ENCODE assay signal across 8 mouse cellular contexts in the genomic region with DNA sequence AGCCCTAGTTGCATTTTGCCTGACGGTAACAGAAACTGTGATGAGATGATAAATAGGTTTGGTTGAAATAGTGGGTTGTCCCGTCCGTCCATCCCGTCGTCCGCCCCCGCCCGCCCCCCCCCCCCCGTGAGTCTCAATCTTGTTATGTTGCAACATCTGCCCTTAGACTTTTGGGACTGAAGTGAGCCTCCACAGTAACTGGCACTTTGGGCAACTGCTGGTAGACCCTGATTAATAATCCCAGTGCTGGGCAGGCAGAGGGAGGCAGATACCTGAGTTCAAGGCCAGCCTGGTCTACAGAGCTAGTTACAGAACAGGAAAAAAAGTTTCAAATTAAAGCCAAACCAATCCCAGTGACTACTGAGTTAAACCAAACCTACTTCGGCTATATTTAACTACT. TPM values are rescaled to one million over a fixed set of nuclear protein-coding genes. Genes with fewer than 3 reads are reported as not detected.
DNase-seq lines count a peak whose midpoint lies in the region; ATAC-seq and TF ChIP-seq lines count a peak whose summit lies in the region.

No protein-coding gene starts in this region.

- WGBS in kidney, embryonic 15.5 days = 20% methylated on average over 10 of the region's 10 CpGs
- WGBS in intestine, embryonic 14.5 days = 16% methylated on average over 10 of the region's 10 CpGs
- WGBS in midbrain, embryonic 15.5 days = 16% methylated on average over 10 of the region's 10 CpGs

- H3K4me1 ChIP-seq in kidney, embryonic 15.5 days = peaks cover 14% of the 10 kb centered on the region
- H3K4me1 ChIP-seq in cortical plate, adult 2 months (ENCODE audit: control insufficient read depth, insufficient read depth, low read length) = peaks cover 3% of the 10 kb centered on the region; the same call in 1 of the 2 replicates
- H3K4me1 ChIP-seq in intestine, embryonic 14.5 days (replicated peaks; ENCODE audit: control insufficient read depth, insufficient read depth, low read length) = peaks cover 5% of the 10 kb centered on the region; the same call in 1 of the 2 replicates
- H3K4me1 ChIP-seq in midbrain, embryonic 15.5 days = peaks cover 26% of the 10 kb centered on the region

- no peak overlapping the region for H3K27ac ChIP-seq in kidney, embryonic 15.5 days
- no peak overlapping the region for H3K27ac ChIP-seq in cortical plate, adult 2 months (ENCODE audit: insufficient read depth, low read length)
- H3K27ac ChIP-seq in intestine, embryonic 14.5 days (ENCODE audit: low read depth) = no peak overlapping the region
- H3K27ac ChIP-seq in midbrain, embryonic 15.5 days = no peak overlapping the region

- TF ChIP-seq CTCF in cortical plate, adult 2 months (IDR thresholded peaks at IDR 0.05; ENCODE audit: extremely low read depth, insufficient read depth, low read length) = no peak

- peak overlapping the region; percentile 83 for H3K4me2 ChIP-seq in kidney, embryonic 15.5 days
- peak overlapping the region; percentile 52 for H3K4me2 ChIP-seq in intestine, embryonic 14.5 days (ENCODE audit: low read length)
- peak overlapping the region; percentile 92 for H3K4me2 ChIP-seq in midbrain, embryonic 15.5 days

- no peak for ATAC-seq in kidney, embryonic 15.5 days (replicated peaks; ENCODE audit: low FRiP score)
- ATAC-seq in intestine, embryonic 14.5 days (replicated peaks; ENCODE audit: low FRiP score, low TSS enrichment, low read depth) = no peak
- ATAC-seq in midbrain, embryonic 15.5 days (replicated peaks) = no peak

- H3K4me3 ChIP-seq in kidney, embryonic 15.5 days (replicated peaks) = peak overlapping the region; percentile 94
- H3K4me3 ChIP-seq in cortical plate, adult 2 months (ENCODE audit: insufficient read depth, low read length) = peak overlapping the region; percentile 61; the same call in 1 of the 2 replicates
- H3K4me3 ChIP-seq in intestine, embryonic 14.5 days (ENCODE audit: low read depth, low read length) = peak overlapping the region; percentile 91; the same call in 1 of the 2 replicates
- H3K4me3 ChIP-seq in midbrain, embryonic 15.5 days = peak overlapping the region; percentile 97

- DNase-seq in kidney, postnatal 36 days = no peak
- DNase-seq in intestine, embryonic 14.5 days (ENCODE audit: low spot score) = no peak
- no peak for DNase-seq in urinary bladder, adult 18-20 months (ENCODE audit: low spot score in 2 of 2)
- no peak for DNase-seq in layer of hippocampus, adult 11-12 months (ENCODE audit: low spot score)
- no peak for DNase-seq in embryo, embryonic 11 days

- H3K9me3 ChIP-seq in kidney, embryonic 15.5 days (replicated peaks) = no peaks in the 10 kb centered on the region
- H3K9me3 ChIP-seq in intestine, embryonic 14.5 days (ENCODE audit: control insufficient read depth, low read length) = no peaks in the 10 kb centered on the region
- H3K9me3 ChIP-seq in midbrain, embryonic 15.5 days = no peaks in the 10 kb centered on the region

- no peak overlapping the region for H3K9ac ChIP-seq in kidney, embryonic 15.5 days
- no peak overlapping the region for H3K9ac ChIP-seq in intestine, embryonic 14.5 days (ENCODE audit: low read length)
- H3K9ac ChIP-seq in midbrain, embryonic 15.5 days = peak overlapping the region; percentile 78; the same call in 1 of the 2 replicates

- TF ChIP-seq POLR2A in cortical plate, adult 2 months (IDR thresholded peaks at IDR 0.05; ENCODE audit: extremely low read depth, insufficient read depth, low read length) = no peak

- peaks cover 8% of the 10 kb centered on the region for H3K36me3 ChIP-seq in kidney, embryonic 15.5 days
- peaks cover 7% of the 10 kb centered on the region for H3K36me3 ChIP-seq in intestine, embryonic 14.5 days (ENCODE audit: control insufficient read depth, insufficient read depth, low read length)
- no peaks in the 10 kb centered on the region; the same call in 1 of the 2 replicates for H3K36me3 ChIP-seq in midbrain, embryonic 15.5 days (replicated peaks)

- H3K27me3 ChIP-seq in kidney, embryonic 15.5 days = no peaks in the 10 kb centered on the region
- H3K27me3 ChIP-seq in intestine, embryonic 14.5 days (replicated peaks; ENCODE audit: control insufficient read depth, insufficient read depth, low read length) = no peaks in the 10 kb centered on the region
- H3K27me3 ChIP-seq in midbrain, embryonic 15.5 days (replicated peaks) = no peaks in the 10 kb centered on the region

RNA-seq across cellular contexts. Expression of a gene that starts 1.1 kb away (rescaled TPM):
- 16.4 TPM in 2 replicates for polyA plus RNA-seq in kidney, embryonic 15.5 days (2015; fragmentation: Nextera tagmentation; extraction: Ambion mirVana)
- 8.4 and 8.6 TPM in 2 replicates for polyA plus RNA-seq in cortical plate, adult 2 months (2012; rRNA removed)
- polyA plus RNA-seq in intestine, embryonic 14.5 days (2014; fragmentation: Nextera tagmentation; extraction: Ambion mirVana) = 13.3 and 15.9 TPM in 2 replicates
- polyA plus RNA-seq in midbrain, embryonic 15.5 days (2015; fragmentation: Nextera tagmentation; extraction: Ambion mirVana) = 14.2 and 14.8 TPM in 2 replicates

RNA-seq across cellular contexts. Expression of a gene that starts 30.9 kb away (rescaled TPM):
- 661 and 685 TPM in 2 replicates for polyA plus RNA-seq in kidney, embryonic 15.5 days (2015; fragmentation: Nextera tagmentation; extraction: Ambion mirVana)
- 372 and 411 TPM in 2 replicates for polyA plus RNA-seq in cortical plate, adult 2 months (2012; rRNA removed)
- 727 and 729 TPM in 2 replicates for polyA plus RNA-seq in intestine, embryonic 14.5 days (2014; fragmentation: Nextera tagmentation; extraction: Ambion mirVana)
- polyA plus RNA-seq in midbrain, embryonic 15.5 days (2015; fragmentation: Nextera tagmentation; extraction: Ambion mirVana) = 513 and 528 TPM in 2 replicates

RNA-seq across cellular contexts. Expression of a gene that starts 30.9 kb away (rescaled TPM):
- polyA plus RNA-seq in kidney, embryonic 15.5 days (2015; fragmentation: Nextera tagmentation; extraction: Ambion mirVana) = 29.6 and 33.3 TPM in 2 replicates
- 9.9 and 12.3 TPM in 2 replicates for polyA plus RNA-seq in cortical plate, adult 2 months (2012; rRNA removed)
- 26.8 and 29.5 TPM in 2 replicates for polyA plus RNA-seq in intestine, embryonic 14.5 days (2014; fragmentation: Nextera tagmentation; extraction: Ambion mirVana)
- polyA plus RNA-seq in midbrain, embryonic 15.5 days (2015; fragmentation: Nextera tagmentation; extraction: Ambion mirVana) = 32.1 and 32.7 TPM in 2 replicates
